Mouse (Mus musculus): Measurements from ENCODE around the gene Dnajc15. TPM values are rescaled to one million over a fixed set of nuclear protein-coding genes. Genes with fewer than 3 reads are reported as not detected.
"Not testable (repeated sequence)": the region's sequence is repeated elsewhere in the genome, so short reads cannot be mapped to it uniquely, and the experiment has no call there.

Dnajc15 gene
- total RNA-seq (2021) = 100 to 1,000 TPM; 337 to 380 TPM
- long read RNA-seq, experiment 1, full-length matches to known transcripts = 234 of 261 reads
- long read RNA-seq, experiment 1, partial matches to known transcripts = 7 of 261 reads
- long read RNA-seq, experiment 1, other reads (novel, unspliced or antisense) = 20 of 261 reads
- long read RNA-seq, experiment 2, full-length matches to known transcripts = 186 of 208 reads
- long read RNA-seq, experiment 2, partial matches to known transcripts = 5 of 208 reads
- long read RNA-seq, experiment 2, other reads (novel, unspliced or antisense) = 17 of 208 reads

DNA sequence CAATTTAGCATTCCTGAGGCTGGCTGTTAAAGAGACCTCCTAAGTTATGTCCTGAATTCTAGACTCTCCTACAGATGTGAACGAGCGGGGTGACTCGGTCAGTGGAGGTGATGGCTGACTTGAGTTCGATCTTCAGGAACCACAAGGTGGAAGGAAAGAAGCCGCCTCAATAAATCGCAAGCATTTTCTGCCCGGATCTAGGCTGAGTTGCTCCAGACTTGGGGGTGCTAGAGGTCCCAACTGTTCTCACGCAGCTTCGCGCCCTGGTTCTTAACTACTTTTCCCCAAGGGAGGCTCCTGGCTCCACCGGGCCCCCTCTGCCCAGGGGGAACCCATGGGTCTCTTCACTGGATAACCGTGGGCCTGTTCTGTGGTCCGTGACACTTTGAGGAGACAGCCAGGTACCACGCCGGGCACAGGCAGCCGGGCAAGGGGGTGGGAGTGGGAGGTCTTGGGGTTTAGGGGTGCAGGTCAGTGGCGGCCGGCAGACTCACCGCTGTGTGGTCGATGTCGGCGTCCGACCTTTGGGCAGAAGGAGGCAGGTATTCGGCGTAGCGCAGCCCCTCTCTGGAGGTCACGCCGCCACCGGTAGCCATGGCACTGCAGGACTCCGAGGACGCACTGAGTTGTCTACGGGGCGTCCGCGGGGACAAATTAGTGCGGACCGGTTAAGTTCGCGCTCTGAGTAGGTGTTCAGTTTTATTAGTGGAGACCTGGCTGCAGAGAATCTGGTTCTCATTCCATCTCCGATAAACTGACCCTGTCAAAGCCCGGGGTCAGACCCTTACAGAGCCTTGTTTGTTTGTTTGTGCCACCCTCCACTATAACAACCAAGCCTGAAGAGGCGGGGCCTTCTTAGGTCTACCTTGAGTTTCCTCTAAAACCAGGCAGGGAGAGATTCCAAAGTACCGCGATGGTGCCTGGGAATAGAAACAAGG lies at the start of gene Dnajc15:
Gene Dnajc15, minus strand, starts transcription at position 822 of the 938 bp plus-strand sequence.
- DNase-seq (ENCODE audit: low spot score in 2 of 2) = peak; percentile 79 to 83

DNA sequence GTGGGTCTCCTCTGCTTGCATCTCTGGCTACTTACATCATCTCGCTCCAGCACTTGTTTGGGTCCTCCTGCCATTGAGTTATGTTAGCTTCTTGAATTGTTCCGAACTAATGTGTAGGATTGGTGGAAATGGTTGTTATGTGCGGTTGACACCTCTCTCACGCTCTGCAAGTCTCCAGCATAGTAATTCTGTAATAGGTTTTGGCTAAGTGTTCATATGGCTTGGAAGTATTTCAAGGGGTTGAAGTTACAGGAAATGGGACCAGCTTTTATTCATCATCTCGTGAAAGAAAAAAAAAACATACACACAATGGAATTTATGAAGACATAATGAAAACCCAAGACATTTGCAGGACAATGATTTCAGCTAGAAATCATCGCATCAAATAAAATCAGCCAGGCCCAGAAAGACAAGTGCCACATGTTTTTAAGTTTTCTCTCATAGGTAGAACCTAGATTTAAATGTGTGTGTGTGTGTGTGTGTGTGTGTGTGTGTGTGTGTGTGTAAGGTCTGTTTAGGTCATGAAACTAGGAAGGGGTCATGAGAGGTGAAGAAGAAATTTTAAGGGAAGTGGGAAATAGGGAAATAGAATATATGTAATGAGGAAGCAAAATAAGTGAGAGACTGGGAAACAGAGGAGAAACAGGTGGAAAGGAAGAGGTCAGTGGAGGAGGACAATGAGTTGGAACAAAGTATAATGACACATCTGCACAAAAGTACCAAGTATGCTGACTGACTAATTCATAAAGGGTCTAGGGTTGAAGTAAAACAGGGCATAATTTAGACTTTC lies 48.3 kb upstream of the Dnajc15 start:
- DNase-seq (ENCODE audit: low spot score in 2 of 2) = no peak

DNA sequence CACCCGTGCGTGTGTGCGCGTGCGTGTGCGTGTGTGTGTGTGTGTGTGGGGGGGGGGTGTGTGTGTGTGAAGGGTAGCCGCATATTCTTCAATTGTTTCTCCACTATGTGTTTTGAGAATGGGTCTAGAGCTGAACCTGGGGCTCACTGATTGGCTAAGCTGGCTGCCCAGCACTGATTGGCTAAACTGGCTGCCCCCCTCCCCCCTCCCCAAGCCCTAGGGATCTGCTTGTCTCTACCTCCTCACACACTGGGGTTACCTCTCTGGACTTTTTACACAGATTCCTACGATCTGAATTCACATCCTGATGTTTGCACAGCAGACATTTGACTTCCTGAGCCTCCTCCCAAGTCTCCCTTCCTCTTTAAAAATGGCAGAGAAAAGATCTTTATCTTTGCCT lies 46.7 kb upstream of the Dnajc15 start:
- DNase-seq (ENCODE audit: low spot score in 2 of 2) = no peak

DNA sequence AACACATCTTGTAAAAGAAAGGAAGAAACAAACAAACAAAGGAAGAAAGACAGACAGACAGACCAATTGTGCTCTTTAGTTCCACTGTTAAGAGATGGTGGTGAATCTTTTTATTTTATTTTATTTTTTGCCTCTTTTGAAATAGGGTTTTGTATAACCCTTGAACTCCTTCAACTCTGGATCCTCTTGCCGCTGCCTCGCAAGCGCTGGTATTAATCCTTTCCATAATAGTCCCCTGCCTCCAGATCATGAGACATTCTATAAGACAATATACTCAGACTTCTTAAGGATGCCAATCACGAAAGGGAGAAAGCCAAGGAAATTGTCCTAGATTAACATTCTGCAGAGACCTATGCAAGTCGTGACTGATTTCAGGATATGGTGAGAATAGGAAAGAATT lies 40.9 kb upstream of the Dnajc15 start:
- no peak for DNase-seq (ENCODE audit: low spot score in 2 of 2)

DNA sequence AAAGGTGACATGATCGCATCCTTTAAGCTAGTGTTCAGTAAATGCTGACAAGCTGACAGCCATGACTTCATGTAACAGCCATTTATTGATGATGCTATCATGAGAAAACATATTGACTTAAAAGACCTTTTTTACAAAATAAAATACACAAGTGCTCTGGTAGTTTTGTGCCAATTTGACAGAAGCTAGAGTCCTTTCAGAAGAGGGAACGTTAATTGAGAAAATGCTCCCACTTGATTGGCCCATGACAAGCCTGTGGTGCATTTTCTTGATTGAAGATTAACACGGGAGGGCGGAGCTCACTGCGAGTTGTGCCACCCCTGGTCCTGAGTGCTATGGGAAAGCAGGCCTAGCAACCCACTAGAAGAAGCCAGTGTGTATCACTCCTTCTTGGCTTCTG lies 31.7 kb upstream of the Dnajc15 start:
- no peak for DNase-seq (ENCODE audit: low spot score in 2 of 2)

DNA sequence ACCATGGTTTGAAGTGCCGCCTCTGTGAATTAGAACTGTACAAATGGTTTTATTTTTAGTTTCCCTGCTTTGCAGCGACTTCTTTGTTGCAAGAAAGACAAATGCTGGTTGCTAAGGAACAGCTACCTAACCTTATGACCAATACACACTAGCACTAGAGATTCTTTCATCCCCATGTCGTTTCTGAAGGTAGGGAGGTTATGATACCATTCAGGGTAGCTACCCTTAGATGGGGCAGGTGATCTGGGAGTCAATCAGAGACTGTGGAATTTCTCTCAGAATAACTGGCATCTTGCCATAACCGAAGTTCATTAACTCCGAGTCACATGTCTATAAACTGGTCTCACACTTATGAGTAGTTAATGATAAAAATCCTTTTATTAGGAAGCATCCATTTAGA lies 30.5 kb upstream of the Dnajc15 start:
- no peak for DNase-seq (ENCODE audit: low spot score in 2 of 2)

DNA sequence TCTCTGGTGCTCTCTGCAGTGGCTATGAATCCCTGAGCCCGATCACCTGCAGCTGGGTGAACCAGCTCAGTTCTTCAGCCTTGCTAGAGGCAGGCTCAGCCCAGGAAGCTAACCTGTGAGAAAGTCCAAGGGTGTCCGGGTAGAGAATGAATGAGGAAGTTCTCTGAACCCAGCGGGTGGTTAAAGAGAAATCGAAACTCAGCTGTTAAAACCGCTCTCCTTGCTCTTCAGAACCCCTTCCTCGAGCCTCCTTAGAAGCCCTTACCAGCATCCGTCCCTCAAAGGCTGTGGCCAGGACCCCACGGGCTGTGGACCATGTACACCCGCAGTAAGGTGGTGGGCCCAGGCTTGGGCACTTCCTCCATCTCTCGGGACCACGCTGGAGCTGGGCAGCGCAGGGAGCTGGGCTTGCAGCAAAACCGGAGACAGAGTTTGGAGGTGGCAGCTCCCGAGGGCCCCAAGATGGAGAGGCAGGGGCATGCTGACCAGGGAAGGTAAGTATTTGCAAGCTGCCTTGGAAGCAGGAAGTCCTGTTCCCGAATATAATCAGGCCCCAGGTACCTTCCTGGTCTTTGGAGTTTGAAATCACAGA lies 29.3 kb upstream of the Dnajc15 start, which contains the start of gene Epsti1:
Gene Epsti1, plus strand, starts transcription at position 69 of the 592 bp plus-strand sequence.
- DNase-seq (ENCODE audit: low spot score in 2 of 2) = no peak

DNA sequence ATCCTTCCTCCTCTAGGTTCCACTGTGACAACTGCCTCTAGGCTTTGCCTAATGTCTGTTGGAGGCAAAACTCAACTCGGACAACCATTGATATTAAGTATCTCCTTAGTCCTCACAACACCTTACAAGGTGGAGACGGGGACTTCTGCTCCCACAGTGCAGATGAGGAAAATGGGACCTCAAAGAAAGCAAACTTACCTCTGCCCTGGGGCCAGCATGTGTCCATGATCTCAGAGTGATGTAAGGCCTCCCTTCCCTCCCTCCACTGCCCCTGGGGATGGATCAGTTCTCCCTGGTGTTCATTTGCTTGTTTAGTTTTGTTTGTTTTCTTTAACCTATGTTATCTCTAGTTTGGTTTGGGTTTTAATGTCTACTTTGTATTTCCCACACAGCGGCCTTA lies 27.6 kb upstream of the Dnajc15 start:
- DNase-seq (ENCODE audit: low spot score in 2 of 2) = no peak

DNA sequence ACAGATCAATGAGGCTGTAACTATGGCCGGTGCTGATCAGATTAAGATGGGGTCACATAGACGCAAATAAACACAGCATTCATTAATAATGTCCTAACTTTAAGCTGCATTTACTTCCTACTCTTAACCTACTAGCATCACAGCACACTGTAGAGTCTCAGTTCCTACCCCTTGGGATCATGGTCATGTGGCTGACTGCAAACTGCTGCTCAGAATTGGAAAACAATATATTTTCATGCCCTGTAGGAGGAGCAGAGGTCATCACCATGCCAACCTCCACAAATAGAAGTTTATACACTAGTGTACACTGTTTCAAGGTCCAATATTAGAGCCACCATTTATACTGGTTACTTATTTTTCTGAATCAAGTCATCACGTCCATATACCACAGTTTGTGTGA lies 21.0 kb upstream of the Dnajc15 start:
- no peak for DNase-seq (ENCODE audit: low spot score in 2 of 2)

DNA sequence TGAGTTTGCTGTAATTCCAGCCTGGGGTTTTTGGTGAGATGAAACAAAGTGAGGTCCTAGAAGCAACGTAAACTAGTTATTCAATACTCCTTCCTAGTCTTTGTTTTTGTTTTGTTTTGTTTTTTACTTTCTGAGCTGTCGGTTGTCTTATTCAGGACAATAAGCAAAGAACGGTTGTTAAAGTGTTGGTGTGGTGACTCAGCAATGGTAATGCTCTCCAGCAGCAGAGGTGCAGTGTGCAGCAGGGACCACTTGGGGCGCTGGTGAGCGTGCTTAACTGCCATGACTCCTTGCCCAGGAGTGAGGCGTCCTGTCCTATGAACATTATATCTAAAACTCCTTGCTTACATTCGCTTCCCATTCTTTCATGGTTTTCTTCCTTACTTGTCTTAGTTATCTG lies 15.0 kb upstream of the Dnajc15 start:
- DNase-seq (ENCODE audit: low spot score in 2 of 2) = no peak

DNA sequence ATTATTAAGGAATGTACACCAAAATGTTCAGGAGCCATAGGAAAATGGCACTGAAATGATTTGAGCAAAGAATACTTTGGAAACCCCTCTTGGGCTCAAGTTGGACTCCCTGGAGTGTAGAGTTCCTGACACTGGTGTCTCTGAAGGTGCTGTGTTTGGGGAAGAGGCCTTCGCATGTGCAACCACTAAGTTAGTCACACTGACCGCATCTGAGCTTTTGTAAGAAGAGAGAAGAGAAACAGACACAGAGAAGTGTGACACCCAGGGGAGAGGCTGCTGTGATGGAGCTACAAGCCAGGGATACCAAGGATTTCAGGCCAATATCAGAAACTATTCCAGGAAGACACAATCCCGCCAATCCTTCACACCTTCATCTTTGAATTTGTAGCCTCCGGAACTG lies 12.0 kb upstream of the Dnajc15 start:
- DNase-seq (ENCODE audit: low spot score in 2 of 2) = no peak

DNA sequence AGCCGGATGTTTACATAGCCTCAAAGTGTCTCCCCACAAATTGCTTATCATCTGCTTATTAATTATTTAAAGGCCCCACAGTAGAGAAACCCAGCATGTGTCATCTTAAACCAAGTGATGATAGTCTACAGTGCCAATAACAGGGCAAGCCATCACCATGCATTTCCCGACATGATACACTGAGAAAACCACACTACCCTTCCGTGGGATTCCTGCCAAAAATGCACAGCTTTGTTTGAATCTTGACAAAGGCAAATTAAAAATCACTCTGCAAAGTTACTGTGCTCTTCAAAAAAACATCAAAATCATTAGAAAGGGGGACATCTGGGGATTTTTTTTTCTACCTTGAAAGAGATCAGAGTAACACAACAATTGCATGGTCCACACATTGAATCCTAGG lies 11.5 kb upstream of the Dnajc15 start:
- no peak for DNase-seq (ENCODE audit: low spot score in 2 of 2)

DNA sequence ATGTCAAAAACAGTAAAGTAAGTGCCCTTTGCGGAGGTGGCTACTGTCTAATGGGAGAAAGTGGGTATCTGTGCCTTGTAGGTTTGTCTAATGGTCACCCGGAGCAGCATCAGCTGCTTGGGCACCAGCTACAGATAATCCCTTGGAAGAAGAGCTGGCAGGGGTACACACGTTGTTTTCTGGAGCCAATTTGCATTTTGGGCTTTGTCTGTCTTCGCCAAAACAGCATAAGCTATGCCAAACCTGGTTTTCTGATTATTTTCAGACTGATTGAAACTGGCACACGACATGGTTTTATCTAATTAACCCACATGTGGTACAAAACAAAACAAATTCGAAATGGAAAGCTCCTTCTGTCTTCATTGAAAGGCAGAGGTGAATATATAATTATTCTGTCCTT lies 7.7 kb upstream of the Dnajc15 start:
- DNase-seq (ENCODE audit: low spot score in 2 of 2) = no peak

DNA sequence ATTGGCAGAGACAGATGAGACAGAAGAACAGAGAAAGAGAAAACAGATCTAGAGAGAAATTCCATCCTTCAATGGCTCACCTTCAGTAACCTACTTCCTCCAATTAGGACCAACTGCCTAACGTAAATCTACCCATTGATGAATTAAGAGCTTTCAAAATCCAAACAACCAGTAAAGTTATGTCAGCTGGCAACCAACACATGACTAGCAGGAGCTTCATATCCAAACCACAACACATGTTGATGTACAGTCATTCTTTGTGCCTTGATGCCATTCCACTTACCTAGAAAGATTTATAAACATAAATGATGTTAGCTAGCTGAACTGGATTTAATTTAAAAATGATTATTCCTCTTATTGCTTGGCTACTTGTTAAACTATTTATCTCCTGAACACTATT lies 7.1 kb upstream of the Dnajc15 start:
- DNase-seq (ENCODE audit: low spot score in 2 of 2) = no peak

DNA sequence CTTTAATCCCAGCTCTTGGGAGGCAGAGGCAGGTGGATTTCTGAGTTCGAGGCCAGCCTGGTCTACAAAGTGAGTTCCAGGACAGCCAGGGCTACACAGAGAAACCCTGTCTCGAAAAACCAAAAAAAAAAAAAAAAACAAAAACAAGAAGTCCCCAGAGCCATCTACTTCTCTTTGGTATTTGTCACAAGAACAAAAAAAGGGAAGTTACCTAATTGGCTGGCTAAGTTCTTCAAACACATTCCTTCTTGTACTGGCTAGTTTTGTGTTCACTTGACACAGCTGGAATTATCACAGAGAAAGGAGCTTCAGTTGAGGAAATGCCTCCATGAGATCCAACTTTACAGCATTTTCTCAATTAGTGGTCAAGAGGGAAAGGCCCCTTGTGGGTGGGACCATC lies 3.0 kb upstream of the Dnajc15 start:
- DNase-seq (ENCODE audit: low spot score in 2 of 2) = not testable (repeated sequence)

DNA sequence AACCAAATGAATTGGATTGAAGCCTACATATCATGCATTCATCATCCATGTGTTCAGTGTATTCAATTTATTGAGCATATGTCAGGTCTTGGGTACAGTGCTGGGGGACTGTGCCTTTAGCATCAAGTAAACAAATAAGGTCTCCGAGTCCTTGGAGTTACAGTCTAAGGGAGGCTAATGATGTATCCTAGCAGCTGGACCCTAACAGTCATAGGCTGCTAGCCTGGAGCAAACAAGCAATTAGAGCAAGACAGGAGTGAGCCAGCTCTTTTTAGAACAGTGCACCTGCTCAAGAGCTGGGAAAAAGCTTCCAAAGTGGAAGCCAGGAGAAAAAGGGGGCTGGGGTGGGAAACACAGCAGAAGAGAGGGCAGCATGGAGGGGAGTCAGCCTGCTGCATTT lies 1.3 kb upstream of the Dnajc15 start:
- no peak for DNase-seq (ENCODE audit: low spot score in 2 of 2)

DNA sequence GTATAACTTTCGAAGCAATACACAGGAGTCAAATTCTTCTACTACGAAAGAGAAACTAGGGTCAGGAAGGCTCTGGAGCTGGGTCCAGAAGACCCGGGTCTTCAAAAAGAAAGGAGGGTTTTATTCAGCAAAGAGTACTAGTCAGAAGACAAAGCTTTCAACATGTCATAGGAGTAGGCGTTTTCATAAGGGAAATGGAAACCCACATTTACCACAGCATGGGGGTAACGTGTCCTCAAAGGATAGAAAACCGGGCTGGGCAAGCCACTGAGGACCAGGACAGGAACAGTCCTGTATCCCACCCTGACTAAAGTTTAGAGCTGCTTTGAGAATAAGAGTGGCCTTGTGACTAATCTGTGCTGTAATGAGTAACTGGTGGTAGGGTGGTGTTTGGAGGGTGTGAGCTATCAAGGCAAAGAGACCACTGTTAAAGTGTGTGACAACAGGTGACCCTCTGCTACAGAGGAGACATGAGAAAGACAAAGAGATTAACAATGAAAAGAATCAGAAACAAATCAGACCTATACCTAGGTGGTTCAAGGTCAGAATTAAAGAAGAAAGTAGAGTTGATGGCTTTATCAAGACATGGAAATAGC lies 3.4 kb downstream of the Dnajc15 start:
- no peak for DNase-seq (ENCODE audit: low spot score in 2 of 2)

DNA sequence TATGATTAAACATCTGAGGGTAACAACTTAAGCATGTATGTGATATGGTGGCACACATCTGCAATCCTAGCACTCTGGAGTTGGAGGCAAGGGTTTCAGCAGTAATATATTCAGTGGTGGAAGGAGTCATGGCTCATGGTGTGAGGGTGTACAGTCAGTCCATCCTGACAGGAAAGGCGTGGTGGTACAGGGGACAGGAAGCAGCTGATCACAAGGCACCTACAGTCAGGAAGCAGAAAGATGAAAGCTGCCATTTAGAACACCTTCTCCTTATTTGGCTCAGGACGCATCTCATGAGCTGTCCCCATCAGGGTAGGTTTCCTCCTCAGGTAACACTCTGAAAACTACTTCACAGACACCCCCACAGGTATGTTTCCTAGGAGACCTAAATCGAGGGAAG lies 4.0 kb downstream of the Dnajc15 start:
- no peak for DNase-seq (ENCODE audit: low spot score in 2 of 2)

DNA sequence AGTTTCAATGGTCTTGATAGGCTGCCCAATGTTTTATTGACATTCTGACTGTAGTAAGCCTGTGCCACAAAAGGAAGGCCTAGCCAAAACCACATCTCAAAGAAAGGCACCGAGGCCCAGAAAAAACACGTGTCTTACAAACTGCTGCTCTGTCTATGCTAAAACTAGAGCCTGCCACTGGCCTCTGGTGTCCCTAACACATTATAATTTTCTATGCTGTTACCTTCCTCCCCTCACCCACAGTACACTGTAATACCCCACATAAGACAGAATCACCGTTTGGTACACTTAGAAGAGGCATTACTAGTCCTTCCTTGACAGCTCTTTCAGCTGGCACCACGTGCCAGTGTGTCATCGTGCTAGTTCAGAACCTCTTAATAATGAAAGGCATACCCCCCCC lies 7.3 kb downstream of the Dnajc15 start:
- no peak for DNase-seq (ENCODE audit: low spot score in 2 of 2)

DNA sequence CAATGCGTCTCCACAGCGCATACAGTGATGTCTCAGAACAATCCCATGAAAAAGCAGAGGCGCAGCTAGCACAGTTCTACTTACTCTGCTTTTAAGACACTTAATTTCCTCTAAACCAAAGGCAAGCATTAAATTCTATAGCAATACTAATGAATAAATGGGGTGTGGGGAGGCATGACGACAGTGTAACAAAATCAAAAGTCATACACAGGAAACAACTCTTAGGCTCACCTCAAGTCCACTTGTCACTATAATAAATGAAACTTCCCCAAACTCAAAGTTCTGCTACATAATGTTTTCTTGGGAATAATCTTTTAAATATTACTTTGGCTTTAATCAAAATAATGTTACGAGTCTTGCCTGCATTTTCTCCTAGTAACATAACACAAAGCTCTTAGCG lies 10.4 kb downstream of the Dnajc15 start:
- no peak for DNase-seq (ENCODE audit: low spot score in 2 of 2)

DNA sequence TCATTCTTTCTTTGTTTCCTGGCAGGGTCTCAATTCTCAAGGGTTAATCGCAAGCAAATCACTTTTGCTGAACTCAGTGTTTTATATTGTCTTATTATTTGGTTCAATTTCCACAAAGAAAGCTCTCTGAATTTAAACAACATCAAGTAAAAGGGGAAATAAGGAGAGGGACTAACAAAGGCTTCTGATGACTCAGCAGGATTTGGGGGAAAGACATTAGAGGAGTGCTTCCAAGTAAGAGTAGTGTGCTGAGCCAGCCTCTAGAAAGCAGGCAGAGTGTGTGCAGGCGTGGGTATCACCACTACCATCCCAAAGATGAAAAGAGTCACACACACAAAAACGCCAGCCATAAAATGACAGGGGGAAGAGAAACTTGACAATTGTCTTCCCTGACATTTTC lies 10.9 kb downstream of the Dnajc15 start:
- DNase-seq (ENCODE audit: low spot score in 2 of 2) = no peak
